Mouse (Mus musculus) stomach, postnatal 0 days (tissue): ENCODE measurements around the gene Rrnad1. TPM values are rescaled to one million over a fixed set of nuclear protein-coding genes. Genes with fewer than 3 reads are reported as not detected.

Source experiments
- ATAC-seq: fragments of 200-750 bp; cut with Nextera tagmentation; 2 replicates; pipeline ENCODE4 v1.8.0; 2017; ENCODE audit not compliant: low FRiP score, low TSS enrichment
- DNase-seq: peaks from one replicate; pipeline ENCODE4 v3.0.0-alpha.2; 2016; ENCODE audit warnings: low spot score
- H3K27ac ChIP-seq: fragments of 300-500 bp; sonication (generic); replicated peaks from 2 replicates; pipeline ENCODE4 v1.5.1; 2014; ENCODE audit warnings: mild to moderate bottlenecking, control low read depth
- H3K27me3 ChIP-seq: fragments of 300-500 bp; sonication (generic); 2 replicates; pipeline ENCODE4 v1.6.1; 2014; ENCODE audit warnings: low read length; ENCODE audit not compliant: control insufficient read depth, insufficient read depth
- H3K36me3 ChIP-seq: fragments of 300-500 bp; sonication (generic); 2 replicates; pipeline ENCODE4 v1.6.1; 2014; ENCODE audit warnings: low read length, mixed read lengths; ENCODE audit not compliant: control insufficient read depth, insufficient read depth
- H3K4me1 ChIP-seq: fragments of 300-500 bp; sonication (generic); replicated peaks from 2 replicates; pipeline ENCODE4 v1.6.1; 2014; ENCODE audit warnings: antibody characterized with exemption; ENCODE audit not compliant: control insufficient read depth, insufficient read depth
- H3K4me2 ChIP-seq: fragments of 300-500 bp; sonication (generic); replicated peaks from 2 replicates; pipeline ENCODE4 v1.6.1; 2014; ENCODE audit warnings: low read depth, mild to moderate bottlenecking, control low read depth, moderate library complexity
- H3K4me3 ChIP-seq: fragments of 300-500 bp; sonication (generic); 2 replicates; pipeline ENCODE4 v1.5.1; 2014; ENCODE audit warnings: low read depth, low read length, control low read depth
- H3K9ac ChIP-seq: fragments of 300-500 bp; sonication (generic); 2 replicates; pipeline ENCODE4 v1.6.1; 2014; ENCODE audit warnings: mild to moderate bottlenecking, low read length, control low read depth, mixed read lengths
- H3K9me3 ChIP-seq: fragments of 300-500 bp; sonication (generic); 2 replicates; pipeline ENCODE4 v1.6.1; 2016; ENCODE audit warnings: low read length; ENCODE audit not compliant: control insufficient read depth
- CTCF ChIP-seq: IDR thresholded peaks from 2 replicates; pipeline ENCODE4 v1.5.1; 2016; ENCODE audit warnings: antibody characterized with exemption, low read depth, mild to moderate bottlenecking, moderate library complexity
- EP300 ChIP-seq: optimal IDR thresholded peaks from 2 replicates; pipeline ENCODE3; 2016; ENCODE audit warnings: antibody characterized with exemption
- WGBS: fragments of 180-500 bp; shearing (Covaris S2); extraction: QIAGEN DNeasy Blood & Tissue Kit; methylation state at CpG from one replicate; pipeline ENCODE4 v1.1.7; 2014; 5-methylcytosine and 5-hydroxymethylcytosine counted together
- polyA plus RNA-seq: library from polyadenylated mRNA; unstranded; fragments of >200 nt; fragmentation: Nextera tagmentation; extraction: Ambion mirVana; gene quantifications from 2 replicates; pipeline ENCODE4 v1.2.1, GENCODE M21; 2015

The Rrnad1 gene
- polyA plus RNA-seq, 1 experiment from 2014 or later: 7.1 TPM

- Histone ChIP-seq H3K4me2 (peak overlapping the region; percentile 76), H3K4me1 (no peaks in the 10 kb centered on the region), H3K4me3 (peak overlapping the region; percentile 50), H3K9me3 (no peaks in the 10 kb centered on the region), H3K9ac (peak overlapping the region; percentile 48), H3K36me3 (no peaks in the 10 kb centered on the region; the same call in 1 of the 2 replicates), H3K27me3 (no peaks in the 10 kb centered on the region), H3K27ac (no peak overlapping the region)
- DNase-seq: no peak
- no peak for TF ChIP-seq CTCF
- TF ChIP-seq EP300: no peak
- whole genome bisulfite sequencing: 35% methylated on average over 5 of the region's 5 CpGs
- no peak for ATAC-seq
Observed at GRCm38 (mm10) chr3:87972776-87973175, 42.3 kb upstream of the Rrnad1 start.

GRCm38 (mm10) chr3:87972203-87972664, 41.7 kb upstream of the Rrnad1 start:
- Histone ChIP-seq H3K27ac (no peak overlapping the region), H3K4me3 (peak overlapping the region; percentile 50), H3K9ac (peak overlapping the region; percentile 63; the same call in 1 of the 2 replicates), H3K4me1 (no peaks in the 10 kb centered on the region), H3K9me3 (no peaks in the 10 kb centered on the region), H3K36me3 (no peaks in the 10 kb centered on the region; the same call in 1 of the 2 replicates), H3K27me3 (no peaks in the 10 kb centered on the region), H3K4me2 (peak overlapping the region; percentile 76)
- TF ChIP-seq EP300 (no peak), CTCF (no peak)
- 29% methylated on average over 8 of the region's 8 CpGs for WGBS
- ATAC-seq: no peak
- DNase-seq: no peak

GRCm38 (mm10) chr3:87971489-87972202, 41.1 kb upstream of the Rrnad1 start:
- H3K4me1 ChIP-seq: no peaks in the 10 kb centered on the region
- H3K4me2 ChIP-seq: peak overlapping the region; percentile 76
- under 1% methylated on average over 50 of the region's 60 CpGs for WGBS
- peak; percentile 33; the same call in 1 of the 2 replicates for ATAC-seq
- peak overlapping the region; percentile 63 for H3K9ac ChIP-seq
- no peak for DNase-seq
- TF ChIP-seq EP300 (no peak), CTCF (no peak)
- no peaks in the 10 kb centered on the region for H3K9me3 ChIP-seq
- H3K36me3 ChIP-seq: no peaks in the 10 kb centered on the region
- H3K27me3 ChIP-seq: no peaks in the 10 kb centered on the region
- peak overlapping the region; percentile 50 for H3K4me3 ChIP-seq
- H3K27ac ChIP-seq: peak overlapping the region; percentile 35; the same call in 1 of the 2 replicates

- TF ChIP-seq EP300: no peak
- TF ChIP-seq CTCF: no peak
Observed at GRCm38 (mm10) chr3:87970939-87971488, 40.5 kb upstream of the Rrnad1 start, which contains the start of gene Nes. Gene Nes, plus strand, starts transcription at chr3:87971078.

GRCm38 (mm10) chr3:87970184-87970938, 39.8 kb upstream of the Rrnad1 start:
- Histone ChIP-seq H3K27ac (peak overlapping the region; percentile 69; the same call in 1 of the 2 replicates), H3K9ac (peak overlapping the region; percentile 52; the same call in 1 of the 2 replicates), H3K27me3 (no peaks in the 10 kb centered on the region), H3K4me3 (peak overlapping the region; percentile 50), H3K4me1 (no peaks in the 10 kb centered on the region), H3K4me2 (peak overlapping the region; percentile 76), H3K36me3 (no peaks in the 10 kb centered on the region), H3K9me3 (no peaks in the 10 kb centered on the region)
- TF ChIP-seq EP300: no peak
- peak; percentile 85 for TF ChIP-seq CTCF
- DNase-seq (peak; percentile 58), ATAC-seq (no peak)
- under 1% methylated on average over 21 of the region's 21 CpGs for WGBS

More at GRCm38 (mm10) chr3:87970939-87971488, 40.5 kb upstream of the Rrnad1 start, which contains the start of gene Nes:
- H3K36me3 ChIP-seq: no peaks in the 10 kb centered on the region
- peak within 1 kb of the TSS; percentile 63 for H3K9ac ChIP-seq
- DNase-seq (peak; percentile 54), ATAC-seq (peak; percentile 64; the same call in 1 of the 2 replicates)
- WGBS: under 1% methylated on average over 44 of the region's 44 CpGs
- peak within 1 kb of the TSS; percentile 69; the same call in 1 of the 2 replicates for H3K27ac ChIP-seq
- H3K4me1 ChIP-seq: no peaks in the 10 kb centered on the region
- H3K4me3 ChIP-seq: peak within 1 kb of the TSS; percentile 50
- H3K4me2 ChIP-seq: peak within 1 kb of the TSS; percentile 76
- H3K9me3 ChIP-seq: no peaks in the 10 kb centered on the region
- H3K27me3 ChIP-seq: no peaks in the 10 kb centered on the region
